Mouse (Mus musculus): ENCODE results near the gene Bcl6b.

- no peak for TF ChIP-seq POLR2A (IDR thresholded peaks at IDR 0.05; ENCODE audit: low read depth, low read length)
- TF ChIP-seq CTCF (IDR thresholded peaks at IDR 0.05; ENCODE audit: extremely low read depth, insufficient read length, insufficient replicate concordance, low read depth, low read length): no peak
Measured at GRCm38 (mm10) chr11:70178311-70178710, 51.3 kb downstream of the Bcl6b start.

Measured in small intestine, adult 2 months (tissue).